Mouse (Mus musculus): Measurements from ENCODE around the gene Commd1. TPM values are rescaled to one million over a fixed set of nuclear protein-coding genes. Genes with fewer than 3 reads are reported as not detected.

Gene Commd1
- total and polyA plus RNA-seq, 3 experiments, result 102 to 113 TPM; not detected in 1

DNA sequence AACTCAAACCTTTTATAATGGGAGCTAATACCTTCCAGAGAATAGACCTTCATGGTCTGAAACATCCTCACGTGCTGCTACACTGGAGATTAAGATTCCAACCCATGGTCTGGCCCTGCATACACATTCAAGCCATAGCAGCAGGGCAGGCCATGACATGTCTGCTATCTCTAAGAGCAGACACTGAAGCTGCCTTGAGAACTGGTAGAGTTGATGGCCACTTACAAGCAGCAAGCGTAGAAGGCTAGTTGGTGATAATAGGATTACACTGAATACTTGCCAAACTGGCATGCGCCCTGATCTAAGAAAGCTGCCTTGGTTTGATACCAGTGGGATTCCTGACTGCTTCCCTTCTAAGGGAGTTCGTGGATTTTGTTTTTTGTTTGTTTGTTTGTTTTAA is 68.4 kb downstream of the Commd1 start:
- Histone ChIP-seq H3K4me3 (ENCODE audit: control insufficient read depth in 1 of 2, insufficient read depth in 1 of 2, low read depth in 2 of 2, low read length in 2 of 2) (no peak overlapping the region), H3K4me1 (ENCODE audit: control insufficient read depth in 1 of 2, insufficient read depth in 2 of 2, low read length in 2 of 2) (peaks cover 0 to 3% of the 10 kb centered on the region in 2 experiments; a peak in 2 of 4 replicates), H3K36me3 (ENCODE audit: control insufficient read depth in 1 of 2, insufficient read depth in 2 of 2, low read length in 2 of 2) (peaks cover 0 to 4% of the 10 kb centered on the region in 2 experiments; a peak in 1 of 4 replicates), H3K27ac (ENCODE audit: control insufficient read depth, low read depth, low read length) (no peak overlapping the region), H3K9ac (ENCODE audit: control insufficient read depth, low read depth, low read length, poor library complexity, severe bottlenecking) (no peak overlapping the region), H3K79me2 (ENCODE audit: control insufficient read depth, insufficient read depth, low read length, poor library complexity) (no peaks in the 10 kb centered on the region), H3K27me3 (ENCODE audit: control insufficient read depth in 1 of 2, insufficient read depth in 2 of 2, low read length in 2 of 2) (no peaks in the 10 kb centered on the region), H3K9me3 (replicated peaks; ENCODE audit: insufficient read depth, low read length) (no peaks in the 10 kb centered on the region)
- peak; percentile 55 for DNase-seq (ENCODE audit: low read depth, low spot score)
- TF ChIP-seq ETS1 (IDR thresholded peaks at IDR 0.05; ENCODE audit: low read depth, low read length) (no peak), EP300 (IDR thresholded peaks at IDR 0.05; ENCODE audit: low read depth in 1 of 2, low read length in 2 of 2) (peak; percentile 65 to 72), MXI1 (IDR thresholded peaks at IDR 0.05; ENCODE audit: low read depth, low read length) (peak; percentile 34; the same call in 1 of the 2 replicates), TCF12 (IDR thresholded peaks at IDR 0.05; ENCODE audit: low read depth, low read length) (peak; percentile 64; the same call in 1 of the 2 replicates), BHLHE40 (IDR thresholded peaks at IDR 0.05; ENCODE audit: borderline replicate concordance, low read depth, low read length) (peak; percentile 28; the same call in 1 of the 2 replicates), SIN3A (IDR thresholded peaks at IDR 0.05; ENCODE audit: low read length) (0 out of 2 replicates have a peak, but pooled peaks have one; percentile 18), GATA1 (IDR thresholded peaks at IDR 0.05; ENCODE audit: low read depth, low read length) (peak; percentile 36), TAL1 (IDR thresholded peaks at IDR 0.05; ENCODE audit: low read length) (peak; percentile 58), UBTF (IDR thresholded peaks at IDR 0.05; ENCODE audit: borderline replicate concordance, insufficient read depth, low read depth, low read length) (no peak), MYB (IDR thresholded peaks at IDR 0.05; ENCODE audit: low read depth, low read length) (no peak), RCOR1 (IDR thresholded peaks at IDR 0.05; ENCODE audit: low read depth, low read length) (peak; percentile 42; the same call in 1 of the 2 replicates)

DNA sequence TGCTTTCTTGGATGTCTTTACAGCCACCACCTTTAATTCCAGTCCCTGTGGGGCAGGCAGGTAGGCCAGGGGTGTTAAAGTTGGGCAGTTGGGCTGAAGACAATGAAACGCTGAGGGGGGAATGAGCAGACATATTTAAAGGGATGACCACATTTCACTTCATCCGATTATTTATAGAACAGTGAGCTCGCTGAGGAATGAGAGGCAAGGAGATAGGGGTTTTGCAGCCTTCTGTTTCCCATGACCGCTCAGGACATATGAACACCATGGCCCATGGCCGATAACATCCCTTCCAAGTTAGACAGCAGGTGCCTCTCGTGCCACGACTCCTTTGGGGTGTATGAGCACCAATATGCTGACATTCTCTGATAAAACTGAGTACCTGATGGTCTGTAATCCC is 70.4 kb downstream of the Commd1 start:
- Histone ChIP-seq H3K4me3 (ENCODE audit: control insufficient read depth in 1 of 2, insufficient read depth in 1 of 2, low read depth in 2 of 2, low read length in 2 of 2) (no peak overlapping the region), H3K27ac (ENCODE audit: control insufficient read depth, low read depth, low read length) (no peak overlapping the region), H3K4me1 (ENCODE audit: control insufficient read depth in 1 of 2, insufficient read depth in 2 of 2, low read length in 2 of 2) (peaks cover 3 to 4% of the 10 kb centered on the region in 2 experiments)

More for the DNA sequence above, 70.4 kb downstream of the Commd1 start:
- Histone ChIP-seq H3K9ac (ENCODE audit: control insufficient read depth, low read depth, low read length, poor library complexity, severe bottlenecking) (no peak overlapping the region), H3K36me3 (ENCODE audit: control insufficient read depth in 1 of 2, insufficient read depth in 2 of 2, low read length in 2 of 2) (peaks cover 0 to 7% of the 10 kb centered on the region in 2 experiments; a peak in 2 of 4 replicates), H3K27me3 (ENCODE audit: control insufficient read depth in 1 of 2, insufficient read depth in 2 of 2, low read length in 2 of 2) (no peaks in the 10 kb centered on the region), H3K9me3 (replicated peaks; ENCODE audit: insufficient read depth, low read length) (no peaks in the 10 kb centered on the region), H3K79me2 (ENCODE audit: control insufficient read depth, insufficient read depth, low read length, poor library complexity) (no peaks in the 10 kb centered on the region)
- no peak for DNase-seq (ENCODE audit: low read depth, low spot score)
- no peak for TF ChIP-seq NELFE (IDR thresholded peaks at IDR 0.05; ENCODE audit: low read depth, low read length)
- no peak for TF ChIP-seq MXI1 (IDR thresholded peaks at IDR 0.05; ENCODE audit: low read depth, low read length)
- no peak for TF ChIP-seq ZMIZ1 (IDR thresholded peaks at IDR 0.05; ENCODE audit: low read depth, low read length)
- no peak for TF ChIP-seq SIN3A (IDR thresholded peaks at IDR 0.05; ENCODE audit: low read length)
- no peak for TF ChIP-seq POLR2AphosphoS2 (IDR thresholded peaks at IDR 0.05; ENCODE audit: low read length)
- TF ChIP-seq CTCF (IDR thresholded peaks at IDR 0.05 in 2 of 3, conservative IDR thresholded peaks at IDR 0.05 in 1 of 3; ENCODE audit: control insufficient read depth in 1 of 3, insufficient read depth in 1 of 3, low read depth in 2 of 3, low read length in 3 of 3, poor library complexity in 1 of 3, severe bottlenecking in 1 of 3), result no peak
- no peak for TF ChIP-seq POLR2A (IDR thresholded peaks at IDR 0.05; ENCODE audit: control insufficient read depth in 1 of 2, insufficient read depth in 1 of 2, low read depth in 1 of 2, low read length in 2 of 2, poor library complexity in 1 of 2)
- TF ChIP-seq BHLHE40 (IDR thresholded peaks at IDR 0.05; ENCODE audit: borderline replicate concordance, low read depth, low read length), result no peak
- no peak for TF ChIP-seq UBTF (IDR thresholded peaks at IDR 0.05; ENCODE audit: borderline replicate concordance, insufficient read depth, low read depth, low read length)
- TF ChIP-seq MYC (IDR thresholded peaks at IDR 0.05; ENCODE audit: low read depth, low read length), result no peak
- TF ChIP-seq KAT2A (conservative IDR thresholded peaks at IDR 0.05; ENCODE audit: low read depth, low read length), result no peak
- TF ChIP-seq ELF1 (IDR thresholded peaks at IDR 0.05; ENCODE audit: low read depth, low read length), result no peak
- TF ChIP-seq HCFC1 (IDR thresholded peaks at IDR 0.05; ENCODE audit: low read depth, low read length), result no peak
- no peak for TF ChIP-seq MAZ (IDR thresholded peaks at IDR 0.05; ENCODE audit: low read depth, low read length)
- TF ChIP-seq E2F4 (IDR thresholded peaks at IDR 0.05; ENCODE audit: borderline replicate concordance, low read depth, low read length), result no peak
- no peak for TF ChIP-seq GATA1 (IDR thresholded peaks at IDR 0.05; ENCODE audit: low read depth, low read length)
